Mouse (Mus musculus): ENCODE results near the gene Tagap1.
"Not testable (repeated sequence)": the region's sequence is repeated elsewhere in the genome, so short reads cannot be mapped to it uniquely, and the experiment has no call there.

GRCm38 (mm10) chr17:6970334-6970733, 9.4 kb upstream of the Tagap1 start, which contains the start of gene Rnaset2b:
- TF ChIP-seq POLR2A (IDR thresholded peaks at IDR 0.05; ENCODE audit: borderline replicate concordance, extremely low read depth, insufficient read depth, insufficient read length, poor library complexity, severe bottlenecking); CTCF (IDR thresholded peaks at IDR 0.05; ENCODE audit: borderline replicate concordance, extremely low read depth, insufficient read depth, insufficient read length): not testable (repeated sequence)

All from brain, embryonic 14.5 days (tissue).